Mouse (Mus musculus): ENCODE results near the gene Tspan4. TPM values are rescaled to one million over a fixed set of nuclear protein-coding genes. Genes with fewer than 3 reads are reported as not detected.

Tspan4 gene
- polyA plus RNA-seq, 1 experiment from 2014 or later, result 76.7 TPM

DNA sequence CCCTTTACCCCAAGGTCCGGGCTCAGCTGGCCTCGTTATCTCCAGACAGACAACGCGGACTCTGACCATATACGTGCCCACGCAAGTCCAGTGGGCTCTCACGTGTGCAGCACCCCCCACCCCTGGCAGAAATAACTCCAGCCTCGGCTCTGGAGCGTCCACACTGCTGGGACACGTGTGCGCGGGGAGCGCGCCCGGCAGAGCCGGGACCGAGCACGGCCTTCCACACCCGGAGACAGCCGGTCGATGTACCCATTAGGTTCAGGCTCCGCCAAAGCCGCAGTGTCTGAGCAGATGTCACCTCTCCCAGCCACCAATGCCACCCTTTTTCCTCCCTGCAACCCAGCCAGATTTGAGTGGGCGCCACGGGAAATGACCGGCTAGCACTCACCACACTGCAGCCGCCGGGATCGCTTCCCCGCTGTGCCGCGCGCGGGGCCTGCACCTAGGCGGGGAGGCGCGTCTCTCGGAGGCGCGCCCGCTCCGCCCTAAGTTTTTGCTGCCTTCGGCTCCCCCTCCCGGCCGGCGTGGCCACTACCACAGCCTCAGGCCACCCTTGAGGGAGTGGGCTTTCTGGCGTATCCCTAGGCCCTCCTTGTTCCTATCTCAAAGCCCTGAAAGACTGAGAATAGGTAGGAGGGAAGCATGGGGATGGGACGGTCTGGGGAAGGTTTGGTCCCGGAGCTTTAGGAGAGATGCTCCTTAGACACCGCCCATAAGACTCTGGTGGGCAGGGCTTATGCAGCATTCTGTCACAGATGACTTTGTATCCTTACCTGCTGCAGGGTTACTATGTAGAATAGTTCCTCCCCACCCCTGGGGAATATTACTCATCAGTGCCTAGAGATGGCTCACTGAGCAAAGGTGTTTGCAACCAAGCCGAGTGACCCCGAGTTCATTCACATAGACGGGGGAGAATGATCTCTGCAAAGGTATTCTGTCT lies 37.6 kb upstream of the Tspan4 start, which contains the start of gene Slc25a22:
TSS of gene Slc25a22 (minus strand) at position 715 of the 943 bp plus-strand sequence.
- Histone ChIP-seq H3K27ac (ENCODE audit: low read length) (peak within 1 kb of the TSS; percentile 1; the same call in 1 of the 2 replicates), H3K9ac (replicated peaks; ENCODE audit: low read depth, low read length) (peak within 1 kb of the TSS; percentile 69), H3K4me3 (ENCODE audit: low read depth, low read length) (peak within 1 kb of the TSS; percentile 68), H3K36me3 (ENCODE audit: control insufficient read depth, insufficient read depth, low read length) (peaks cover 22% of the 10 kb centered on the region), H3K9me3 (ENCODE audit: control insufficient read depth, low read depth, low read length) (no peaks in the 10 kb centered on the region), H3K4me1 (ENCODE audit: control insufficient read depth, insufficient read depth, low read length) (peaks cover 28% of the 10 kb centered on the region), H3K4me2 (replicated peaks; ENCODE audit: low read depth, low read length) (peak within 1 kb of the TSS; percentile 90), H3K27me3 (ENCODE audit: control insufficient read depth, insufficient read depth, low read length) (no peaks in the 10 kb centered on the region)
- WGBS, result 5% methylated on average over 53 of the region's 53 CpGs
- ATAC-seq (ENCODE audit: insufficient number of reproducible peaks, insufficient read depth, low FRiP score, low read depth), result peak; percentile 74

DNA sequence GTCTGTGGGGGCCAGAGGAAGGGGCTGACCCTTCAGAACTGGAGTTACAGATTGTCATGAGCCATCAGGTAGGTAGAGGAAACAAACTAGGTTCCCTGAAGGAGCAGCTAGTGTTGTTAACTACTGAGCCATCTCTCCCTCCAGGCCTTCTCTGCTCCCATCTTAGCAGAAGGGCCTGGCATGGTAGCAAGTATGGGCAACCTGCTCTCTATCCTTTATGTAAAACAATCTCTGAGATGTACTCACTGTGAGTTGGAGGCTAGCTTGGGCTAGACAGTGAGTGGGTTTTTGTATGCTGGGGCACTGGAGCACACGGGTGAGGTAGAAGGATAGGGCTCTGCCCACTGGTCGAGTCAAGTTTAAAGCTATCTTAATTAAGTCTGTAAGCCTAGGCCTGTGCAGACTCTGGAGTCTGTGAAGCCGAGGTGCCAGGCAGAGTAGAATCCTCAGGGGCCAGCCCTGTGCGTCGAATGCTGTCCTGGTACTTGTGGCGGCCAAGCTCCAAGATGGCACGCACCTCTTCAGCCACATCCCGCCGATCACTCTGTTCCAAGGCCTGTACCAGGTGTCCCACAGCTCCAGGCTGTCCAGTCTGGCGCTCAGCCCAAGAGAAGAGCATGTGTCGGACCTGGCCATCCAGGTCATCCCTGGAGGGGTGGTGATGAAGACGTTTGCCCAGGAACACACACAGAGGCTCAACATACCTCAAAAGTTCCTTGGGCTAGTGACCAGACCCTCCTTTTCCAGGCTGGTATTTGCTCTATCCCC lies 36.7 kb upstream of the Tspan4 start:
- Histone ChIP-seq H3K9ac (replicated peaks; ENCODE audit: low read depth, low read length) (no peak overlapping the region), H3K27ac (ENCODE audit: low read length) (no peak overlapping the region), H3K27me3 (ENCODE audit: control insufficient read depth, insufficient read depth, low read length) (no peaks in the 10 kb centered on the region), H3K4me1 (ENCODE audit: control insufficient read depth, insufficient read depth, low read length) (peaks cover 35% of the 10 kb centered on the region), H3K4me2 (replicated peaks; ENCODE audit: low read depth, low read length) (no peak overlapping the region), H3K9me3 (ENCODE audit: control insufficient read depth, low read depth, low read length) (no peaks in the 10 kb centered on the region), H3K4me3 (ENCODE audit: low read depth, low read length) (no peak overlapping the region), H3K36me3 (ENCODE audit: control insufficient read depth, insufficient read depth, low read length) (peaks cover 15% of the 10 kb centered on the region; the same call in 1 of the 2 replicates)
- no peak for ATAC-seq (ENCODE audit: insufficient number of reproducible peaks, insufficient read depth, low FRiP score, low read depth)
- 92% methylated on average over 12 of the region's 12 CpGs for WGBS

GRCm38 (mm10) chr7:141439140-141439679 lies 35.8 kb upstream of the Tspan4 start:
- no peaks in the 10 kb centered on the region for H3K9me3 ChIP-seq (ENCODE audit: control insufficient read depth, low read depth, low read length)
- no peak overlapping the region for H3K4me3 ChIP-seq (ENCODE audit: low read depth, low read length)
- H3K27ac ChIP-seq (ENCODE audit: low read length), result no peak overlapping the region
- WGBS, result 93% methylated on average over 10 of the region's 10 CpGs
- H3K4me2 ChIP-seq (replicated peaks; ENCODE audit: low read depth, low read length), result no peak overlapping the region
- peaks cover 15% of the 10 kb centered on the region; the same call in 1 of the 2 replicates for H3K36me3 ChIP-seq (ENCODE audit: control insufficient read depth, insufficient read depth, low read length)
- peaks cover 36% of the 10 kb centered on the region; the same call in 1 of the 2 replicates for H3K4me1 ChIP-seq (ENCODE audit: control insufficient read depth, insufficient read depth, low read length)
- ATAC-seq (ENCODE audit: insufficient number of reproducible peaks, insufficient read depth, low FRiP score, low read depth), result no peak
- no peak overlapping the region for H3K9ac ChIP-seq (replicated peaks; ENCODE audit: low read depth, low read length)
- no peaks in the 10 kb centered on the region for H3K27me3 ChIP-seq (ENCODE audit: control insufficient read depth, insufficient read depth, low read length)

DNA sequence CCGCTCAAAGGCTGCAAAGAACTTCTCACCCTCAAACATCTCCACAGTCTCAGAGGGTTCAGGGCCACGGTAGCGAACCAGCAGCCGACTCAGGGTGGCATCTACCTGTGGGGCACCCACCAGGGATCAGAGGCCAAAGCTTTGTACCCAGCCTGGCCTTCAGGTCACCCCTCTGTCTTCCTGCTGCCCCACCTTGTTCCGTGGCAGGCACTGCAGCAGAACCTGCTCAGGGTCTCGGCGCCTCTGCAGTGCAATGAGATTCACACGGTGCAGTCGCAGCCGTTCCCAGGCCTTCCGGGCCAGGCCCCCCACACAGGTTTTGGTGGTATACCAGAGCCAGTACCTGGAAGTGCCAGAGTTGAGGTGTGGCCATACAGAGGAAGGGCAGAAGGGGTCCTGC lies 35.2 kb upstream of the Tspan4 start:
- no peak overlapping the region for H3K9ac ChIP-seq (replicated peaks; ENCODE audit: low read depth, low read length)
- H3K4me3 ChIP-seq (ENCODE audit: low read depth, low read length), result no peak overlapping the region
- 91% methylated on average over 11 of the region's 11 CpGs for WGBS
- no peak for ATAC-seq (ENCODE audit: insufficient number of reproducible peaks, insufficient read depth, low FRiP score, low read depth)
- no peak overlapping the region for H3K4me2 ChIP-seq (replicated peaks; ENCODE audit: low read depth, low read length)
- H3K9me3 ChIP-seq (ENCODE audit: control insufficient read depth, low read depth, low read length), result no peaks in the 10 kb centered on the region
- no peak overlapping the region for H3K27ac ChIP-seq (ENCODE audit: low read length)
- H3K4me1 ChIP-seq (ENCODE audit: control insufficient read depth, insufficient read depth, low read length), result peaks cover 37% of the 10 kb centered on the region; the same call in 1 of the 2 replicates
- no peaks in the 10 kb centered on the region for H3K27me3 ChIP-seq (ENCODE audit: control insufficient read depth, insufficient read depth, low read length)
- H3K36me3 ChIP-seq (ENCODE audit: control insufficient read depth, insufficient read depth, low read length), result peaks cover 15% of the 10 kb centered on the region; the same call in 1 of the 2 replicates

DNA sequence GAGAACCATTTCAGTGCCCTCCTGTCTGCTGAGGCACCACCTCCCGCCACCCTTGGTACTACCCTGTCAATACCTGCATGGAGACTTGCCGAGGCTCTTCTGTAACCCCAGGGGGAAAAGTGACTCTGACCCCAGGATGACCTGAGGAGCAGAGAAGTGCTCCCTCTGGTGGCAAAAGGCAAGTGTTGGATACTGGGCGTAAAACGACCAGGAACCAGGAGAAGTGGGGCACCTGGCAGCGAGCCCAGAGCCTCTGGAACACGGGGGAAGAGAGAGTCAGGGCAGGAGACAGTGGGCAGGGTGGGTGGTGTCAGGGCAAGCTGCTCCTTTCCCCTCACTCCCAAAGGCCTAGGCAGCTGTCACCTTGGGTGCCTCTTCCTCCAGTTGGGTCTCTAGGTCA lies 34.4 kb upstream of the Tspan4 start:
- no peak overlapping the region for H3K27ac ChIP-seq (ENCODE audit: low read length)
- H3K27me3 ChIP-seq (ENCODE audit: control insufficient read depth, insufficient read depth, low read length), result no peaks in the 10 kb centered on the region
- WGBS, result 30% methylated on average over 6 of the region's 6 CpGs
- H3K4me2 ChIP-seq (replicated peaks; ENCODE audit: low read depth, low read length), result no peak overlapping the region
- ATAC-seq (ENCODE audit: insufficient number of reproducible peaks, insufficient read depth, low FRiP score, low read depth), result no peak
- no peak overlapping the region for H3K4me3 ChIP-seq (ENCODE audit: low read depth, low read length)
- H3K9me3 ChIP-seq (ENCODE audit: control insufficient read depth, low read depth, low read length), result no peaks in the 10 kb centered on the region
- no peak overlapping the region for H3K9ac ChIP-seq (replicated peaks; ENCODE audit: low read depth, low read length)
- H3K4me1 ChIP-seq (ENCODE audit: control insufficient read depth, insufficient read depth, low read length), result peaks cover 32% of the 10 kb centered on the region; the same call in 1 of the 2 replicates
- peaks cover 15% of the 10 kb centered on the region; the same call in 1 of the 2 replicates for H3K36me3 ChIP-seq (ENCODE audit: control insufficient read depth, insufficient read depth, low read length)

DNA sequence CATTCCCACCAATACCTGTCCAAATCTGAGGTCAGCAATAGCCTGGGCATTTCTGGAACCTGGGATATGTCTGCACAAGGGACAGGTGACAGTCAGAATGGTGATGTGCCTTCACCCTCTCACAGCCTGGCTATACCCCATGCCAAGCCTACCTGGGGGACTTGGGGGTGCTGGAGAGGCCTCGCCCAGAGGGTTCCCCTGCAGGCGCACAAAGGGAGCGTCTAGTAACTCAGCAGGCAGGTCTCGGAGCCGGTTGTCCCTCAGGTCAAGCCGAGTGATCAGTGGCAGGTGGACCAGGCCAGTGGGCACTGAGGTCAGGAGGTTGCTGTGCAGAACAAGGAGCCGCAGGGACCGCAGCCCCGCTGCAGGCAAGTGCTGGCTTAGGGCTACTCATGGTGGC lies 33.6 kb upstream of the Tspan4 start:
- Histone ChIP-seq H3K36me3 (ENCODE audit: control insufficient read depth, insufficient read depth, low read length) (peaks cover 15% of the 10 kb centered on the region; the same call in 1 of the 2 replicates), H3K4me1 (ENCODE audit: control insufficient read depth, insufficient read depth, low read length) (peaks cover 23% of the 10 kb centered on the region; the same call in 1 of the 2 replicates), H3K4me2 (replicated peaks; ENCODE audit: low read depth, low read length) (no peak overlapping the region), H3K4me3 (ENCODE audit: low read depth, low read length) (no peak overlapping the region), H3K27ac (ENCODE audit: low read length) (no peak overlapping the region), H3K9ac (replicated peaks; ENCODE audit: low read depth, low read length) (no peak overlapping the region), H3K27me3 (ENCODE audit: control insufficient read depth, insufficient read depth, low read length) (no peaks in the 10 kb centered on the region), H3K9me3 (ENCODE audit: control insufficient read depth, low read depth, low read length) (no peaks in the 10 kb centered on the region)
- WGBS, result 89% methylated on average over 9 of the region's 9 CpGs
- no peak for ATAC-seq (ENCODE audit: insufficient number of reproducible peaks, insufficient read depth, low FRiP score, low read depth)

DNA sequence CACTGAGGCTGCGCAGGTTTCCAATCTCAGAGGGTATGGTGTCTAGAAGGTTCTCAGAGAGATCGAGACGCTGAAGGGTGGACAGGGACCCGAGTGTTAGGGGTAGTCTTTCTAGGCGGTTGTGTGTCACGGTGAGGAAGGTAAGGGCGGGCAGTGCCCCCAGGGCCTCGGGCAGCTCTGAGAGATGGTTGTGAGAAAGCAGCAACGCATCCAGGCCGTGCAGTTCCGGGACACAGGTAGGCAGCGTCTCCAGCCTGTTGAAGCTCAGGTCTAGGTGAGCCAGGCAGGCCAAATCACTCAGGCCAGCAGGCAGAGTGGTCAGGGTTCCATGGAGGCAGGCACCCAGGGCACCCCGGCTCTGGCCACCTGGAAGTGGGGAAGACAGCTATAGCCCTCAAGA lies 32.8 kb upstream of the Tspan4 start:
- no peak overlapping the region for H3K27ac ChIP-seq (ENCODE audit: low read length)
- WGBS, result 91% methylated on average over 13 of the region's 13 CpGs
- peaks cover 17% of the 10 kb centered on the region; the same call in 1 of the 2 replicates for H3K4me1 ChIP-seq (ENCODE audit: control insufficient read depth, insufficient read depth, low read length)
- peak overlapping the region; percentile 60; the same call in 1 of the 2 replicates for H3K9ac ChIP-seq (replicated peaks; ENCODE audit: low read depth, low read length)
- no peak overlapping the region for H3K4me3 ChIP-seq (ENCODE audit: low read depth, low read length)
- ATAC-seq (ENCODE audit: insufficient number of reproducible peaks, insufficient read depth, low FRiP score, low read depth), result no peak
- H3K4me2 ChIP-seq (replicated peaks; ENCODE audit: low read depth, low read length), result peak overlapping the region; percentile 65
- H3K36me3 ChIP-seq (ENCODE audit: control insufficient read depth, insufficient read depth, low read length), result peaks cover 15% of the 10 kb centered on the region; the same call in 1 of the 2 replicates
- H3K9me3 ChIP-seq (ENCODE audit: control insufficient read depth, low read depth, low read length), result no peaks in the 10 kb centered on the region
- no peaks in the 10 kb centered on the region for H3K27me3 ChIP-seq (ENCODE audit: control insufficient read depth, insufficient read depth, low read length)
